Mouse (Mus musculus) leukemia stem cell, adult 10-12 weeks (primary cell): Measurements from ENCODE around the gene Mtnr1b. TPM values are rescaled to one million over a fixed set of nuclear protein-coding genes. Genes with fewer than 3 reads are reported as not detected.

ENCODE experiments used
- polyA plus RNA-seq: library from polyadenylated mRNA; stranded (reverse); fragments of >175 nt; gene quantifications from 2 replicates; pipeline ENCODE4 v1.2.3, GENCODE M21; 2012; ENCODE audit warnings: low replicate concordance

The Mtnr1b gene
- polyA plus RNA-seq: not detected in 2 replicates

DNA sequence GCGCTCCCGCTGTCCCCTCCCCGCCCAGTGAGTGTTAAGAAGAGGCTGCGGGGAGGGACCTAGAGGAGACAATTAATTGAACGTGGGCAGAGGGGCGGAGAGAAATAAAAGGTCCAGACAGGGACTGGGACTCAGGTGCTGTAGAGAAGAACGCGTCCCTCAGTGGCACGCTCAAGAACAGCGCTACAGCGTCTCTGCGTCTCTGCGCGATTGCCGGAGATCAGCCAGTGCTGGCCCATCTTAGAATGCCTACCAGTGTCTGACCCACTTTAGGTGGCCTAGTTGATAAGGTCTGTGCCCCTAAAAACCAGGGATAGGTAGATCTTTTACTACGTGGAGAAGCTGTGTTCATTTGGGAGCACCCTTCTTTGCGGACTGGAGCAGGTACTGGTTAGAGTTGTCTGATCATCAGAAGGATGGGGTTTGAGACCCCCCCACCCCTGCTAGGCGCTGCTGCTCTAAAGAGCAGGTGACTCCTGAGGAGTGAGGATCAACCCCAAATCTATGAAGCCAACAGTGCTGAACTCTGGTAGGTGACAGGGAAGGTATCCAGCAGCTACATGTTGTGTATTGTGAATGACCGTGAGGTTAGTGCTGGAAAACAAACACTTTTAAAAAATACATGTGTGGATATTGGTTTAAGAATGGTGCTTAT lies at the start of gene Mtnr1b:
Mtnr1b (minus strand) TSS at position 51 of the 655 bp plus-strand sequence.

Other genes starting within 250 kb of the Mtnr1b start
- gene Deup1, start 246.6 kb downstream of the Mtnr1b start, polyA plus RNA-seq: 0.09 TPM in 1 of 2 replicates, not detected in the other
- 0.18 and 0.26 TPM in 2 replicates for gene Slc36a4, start 164.8 kb downstream of the Mtnr1b start, polyA plus RNA-seq